Mouse (Mus musculus) liver, embryonic 14 days (tissue): ENCODE data around the gene Paqr4. TPM values are rescaled to one million over a fixed set of nuclear protein-coding genes. Genes with fewer than 3 reads are reported as not detected.

Source experiments
- polyA plus RNA-seq: library from polyadenylated mRNA; depleted of rRNA; stranded (reverse); fragments of >200 nt; gene quantifications from 2 replicates; pipeline ENCODE4 v1.2.3, GENCODE M21; 2012; rRNA removed

Gene Paqr4
- 3.6 and 3.8 TPM in 2 replicates for polyA plus RNA-seq

GRCm38 (mm10) chr17:23740598-23741021 lies at the start of gene Paqr4:
TSS of gene Paqr4 (minus strand) at chr17:23740867.

DNA sequence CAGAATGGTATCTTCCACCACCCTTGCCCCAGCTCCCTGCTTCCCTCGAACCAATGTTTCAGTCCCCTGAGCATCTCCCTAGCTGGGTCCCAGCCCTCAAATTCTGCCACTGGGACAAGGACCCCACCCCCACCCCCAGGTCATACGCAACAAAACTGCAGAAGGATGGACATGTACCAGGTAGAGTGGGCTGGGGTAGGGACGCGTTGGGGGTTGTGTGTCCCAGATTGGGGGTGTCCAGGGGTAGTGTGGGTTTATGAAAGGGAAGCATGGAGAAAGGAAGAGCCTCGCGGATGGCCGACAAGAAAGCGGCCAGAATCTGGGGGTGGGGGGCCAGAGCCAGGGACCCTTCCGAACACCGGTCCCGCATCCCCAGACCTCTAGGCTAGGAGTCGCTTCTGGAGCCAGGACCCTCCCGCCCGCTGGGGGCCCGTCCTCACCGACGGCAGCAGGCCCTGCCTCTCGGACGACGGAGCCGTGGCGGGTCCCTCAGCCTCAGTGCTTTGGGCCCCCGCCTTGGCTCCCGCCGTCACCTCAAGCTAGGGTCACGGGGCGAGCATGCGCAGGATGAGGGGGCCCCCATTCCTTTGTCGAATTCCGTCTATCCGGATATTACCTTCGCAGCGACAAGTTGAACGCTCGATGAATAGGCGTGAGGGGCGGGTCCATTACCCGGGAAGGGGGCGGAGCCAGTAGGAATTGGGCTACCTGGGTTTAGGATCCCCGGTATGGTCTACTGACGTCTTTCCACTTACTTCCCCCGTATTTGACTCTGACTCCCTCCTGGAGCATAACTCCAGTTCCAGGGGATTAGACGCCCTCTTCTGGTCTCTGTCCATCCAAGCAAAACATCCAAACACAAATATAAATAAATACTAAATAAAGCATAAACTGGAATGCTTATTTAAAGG lies 45.1 kb upstream of the Paqr4 start, which contains the start of gene Flywch2:
Gene Flywch2, minus strand, starts transcription at position 521 of the 911 bp plus-strand sequence.

GRCm38 (mm10) chr17:23771284-23772218 lies 30.9 kb upstream of the Paqr4 start, which contains the start of gene Flywch1:
TSS of gene Flywch1 (minus strand) at chr17:23771602.

DNA sequence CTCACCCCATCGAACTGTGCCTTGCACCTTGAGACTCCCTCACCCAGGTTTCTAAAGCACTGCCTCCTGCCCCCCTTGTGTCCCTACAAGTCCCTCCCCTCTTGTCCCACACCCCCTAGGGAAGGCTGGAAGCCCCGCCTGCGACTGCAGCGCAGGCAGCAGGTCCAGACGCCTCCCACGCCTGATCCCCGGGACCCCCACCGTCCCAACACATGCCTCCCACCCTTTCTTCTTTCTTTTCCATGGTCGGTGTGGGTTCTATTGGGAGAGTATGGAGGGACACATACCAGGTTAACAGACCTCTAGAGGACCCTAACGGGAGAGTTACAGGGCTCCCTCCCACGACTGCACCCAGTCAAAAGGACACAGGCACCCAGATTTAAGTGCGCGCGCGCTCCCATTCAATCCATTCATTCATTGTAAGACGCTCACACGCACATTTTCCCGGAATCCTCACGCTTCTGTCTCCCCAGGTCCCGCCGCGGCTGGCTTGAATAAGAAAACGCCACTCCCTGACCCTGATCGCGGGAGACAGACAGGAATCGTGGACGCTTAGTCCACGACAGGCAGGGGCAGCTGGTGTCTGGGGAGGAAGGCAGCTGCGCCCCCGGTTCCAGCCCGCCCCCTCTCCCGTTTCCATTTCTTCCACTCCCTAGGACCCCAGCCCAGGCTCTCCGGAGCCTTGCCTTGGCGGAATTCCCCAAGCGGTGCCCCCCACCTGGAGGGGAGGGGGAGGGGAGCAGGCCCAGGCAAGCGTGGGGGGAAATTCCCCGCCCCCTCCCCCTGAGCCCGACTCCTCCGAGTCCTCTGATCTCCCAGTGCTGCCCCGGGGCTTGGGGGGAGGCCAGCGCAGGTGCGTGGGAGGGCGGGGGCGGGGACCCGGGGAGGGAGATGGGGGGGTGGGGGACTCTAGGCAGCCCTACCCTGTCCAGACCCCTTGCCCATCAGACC lies 4.9 kb upstream of the Paqr4 start, which contains the start of gene Kremen2:
Gene Kremen2, minus strand, starts transcription at position 533 of the 951 bp plus-strand sequence.

GRCm38 (mm10) chr17:23725999-23726757 lies 14.5 kb downstream of the Paqr4 start, which contains the start of gene Pkmyt1:
TSS of gene Pkmyt1 (plus strand) at chr17:23726336.

GRCm38 (mm10) chr17:23722376-23723125 lies 18.1 kb downstream of the Paqr4 start, which contains the start of gene 1520401A03Rik:
TSS of gene 1520401A03Rik (minus strand) at chr17:23722783.

Other genes with a start within 250 kb of the Paqr4 start
- gene Zfp213, start 176.6 kb downstream of the Paqr4 start, polyA plus RNA-seq = 3.0 and 3.8 TPM in 2 replicates
- 1.7 TPM in 2 replicates for gene Zfp13, start 141.4 kb downstream of the Paqr4 start, polyA plus RNA-seq
- 0.03 TPM in 1 of 2 replicates, not detected in the other for gene Zscan10, start 140.0 kb downstream of the Paqr4 start, polyA plus RNA-seq
- gene Mmp25, start 95.6 kb downstream of the Paqr4 start, polyA plus RNA-seq = 0.10 and 0.12 TPM in 2 replicates
- gene Bicdl2, start 80.4 kb downstream of the Paqr4 start, polyA plus RNA-seq = 0.03 TPM in 1 of 2 replicates, not detected in the other
- gene Hcfc1r1, start 67.3 kb downstream of the Paqr4 start, polyA plus RNA-seq = 11.5 and 12.4 TPM in 2 replicates
- 16.5 and 18.5 TPM in 2 replicates for gene Thoc6, start 67.0 kb downstream of the Paqr4 start, polyA plus RNA-seq
- 1.6 and 1.8 TPM in 2 replicates for gene Tnfrsf12a, start 63.4 kb downstream of the Paqr4 start, polyA plus RNA-seq
- 0.38 and 0.81 TPM in 2 replicates for gene Cldn6, start 61.6 kb downstream of the Paqr4 start, polyA plus RNA-seq
- not detected in 2 replicates for gene Cldn9, start 56.8 kb downstream of the Paqr4 start, polyA plus RNA-seq
- gene 1520401A03Rik, start 18.1 kb downstream of the Paqr4 start, polyA plus RNA-seq = 0.02 and 0.03 TPM in 2 replicates
- gene Pkmyt1, start 14.5 kb downstream of the Paqr4 start, polyA plus RNA-seq = 24.8 and 29.8 TPM in 2 replicates
- 0.07 TPM in 1 of 2 replicates, not detected in the other for gene Kremen2, start 5.0 kb upstream of the Paqr4 start, polyA plus RNA-seq
- 3.9 and 4.2 TPM in 2 replicates for gene Flywch1, start 30.7 kb upstream of the Paqr4 start, polyA plus RNA-seq
- gene Flywch2, start 45.2 kb upstream of the Paqr4 start, polyA plus RNA-seq = 0.78 and 0.93 TPM in 2 replicates
- 104 and 131 TPM in 2 replicates for gene Srrm2, start 49.7 kb upstream of the Paqr4 start, polyA plus RNA-seq
- gene Elob, start 88.3 kb upstream of the Paqr4 start, polyA plus RNA-seq = 283 and 297 TPM in 2 replicates
- not detected in 2 replicates for gene Prss33, start 95.2 kb upstream of the Paqr4 start, polyA plus RNA-seq
- not detected in 2 replicates for gene Prss32, start 103.0 kb upstream of the Paqr4 start, polyA plus RNA-seq
- gene Prss41, start 103.3 kb upstream of the Paqr4 start, polyA plus RNA-seq = 0.11 and 0.14 TPM in 2 replicates
- gene Prss21, start 127.2 kb upstream of the Paqr4 start, polyA plus RNA-seq = not detected in 2 replicates
- not detected in 2 replicates for gene Dcpp1, start 140.0 kb upstream of the Paqr4 start, polyA plus RNA-seq
- not detected in 2 replicates for gene Dcpp2, start 140.0 kb upstream of the Paqr4 start, polyA plus RNA-seq
- gene Dcpp3, start 176.6 kb upstream of the Paqr4 start, polyA plus RNA-seq = not detected in 2 replicates
- gene Sbp, start 200.8 kb upstream of the Paqr4 start, polyA plus RNA-seq = 0.02 TPM in 1 of 2 replicates, not detected in the other
- gene Sbpl, start 214.4 kb upstream of the Paqr4 start, polyA plus RNA-seq = not detected in 2 replicates
- gene Prss30, start 239.7 kb upstream of the Paqr4 start, polyA plus RNA-seq = 0.06 and 0.09 TPM in 2 replicates